Mouse (Mus musculus): ENCODE results near the gene Tedc1. TPM values are rescaled to one million over a fixed set of nuclear protein-coding genes. Genes with fewer than 3 reads are reported as not detected.

Tedc1 gene
- polyA plus RNA-seq, 1 experiment from 2014 or later = 35.5 TPM

DNA sequence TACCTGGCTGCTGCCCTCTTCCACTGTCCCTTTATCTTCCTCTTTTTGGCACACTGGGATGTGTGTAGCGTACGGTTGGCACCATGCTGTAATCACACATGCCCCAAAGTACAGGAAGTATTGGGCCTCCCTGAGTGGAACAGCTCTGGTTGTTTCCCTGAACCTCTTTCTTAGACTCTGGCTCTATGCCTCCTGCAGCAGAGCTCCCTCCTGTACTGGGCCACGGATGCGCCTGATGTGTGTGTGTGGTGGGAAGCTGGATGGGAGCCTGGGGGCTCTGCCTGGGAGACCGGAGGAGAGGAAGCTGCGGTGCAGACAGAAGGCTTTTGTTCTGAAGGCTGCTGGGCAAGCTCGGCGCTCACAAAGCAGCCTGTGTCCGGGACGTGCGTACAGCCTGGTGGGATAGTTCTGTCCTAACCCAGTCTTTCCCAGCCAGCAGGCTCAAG lies 7.4 kb downstream of the Tedc1 start:
- no peak overlapping the region for H3K4me2 ChIP-seq (replicated peaks)
- H3K36me3 ChIP-seq = peaks cover 28% of the 10 kb centered on the region
- no peaks in the 10 kb centered on the region for H3K27me3 ChIP-seq
- H3K9me3 ChIP-seq = no peaks in the 10 kb centered on the region
- no peak for ATAC-seq (ENCODE audit: low FRiP score, low read depth)
- H3K4me3 ChIP-seq = no peak overlapping the region
- H3K4me1 ChIP-seq = no peaks in the 10 kb centered on the region
- H3K9ac ChIP-seq = 0 out of 2 replicates have a peak overlapping the region, but pooled peaks have one; percentile 13
- WGBS = 92% methylated on average over 11 of the region's 11 CpGs
- H3K27ac ChIP-seq = peak overlapping the region; percentile 49; the same call in 1 of the 2 replicates

DNA sequence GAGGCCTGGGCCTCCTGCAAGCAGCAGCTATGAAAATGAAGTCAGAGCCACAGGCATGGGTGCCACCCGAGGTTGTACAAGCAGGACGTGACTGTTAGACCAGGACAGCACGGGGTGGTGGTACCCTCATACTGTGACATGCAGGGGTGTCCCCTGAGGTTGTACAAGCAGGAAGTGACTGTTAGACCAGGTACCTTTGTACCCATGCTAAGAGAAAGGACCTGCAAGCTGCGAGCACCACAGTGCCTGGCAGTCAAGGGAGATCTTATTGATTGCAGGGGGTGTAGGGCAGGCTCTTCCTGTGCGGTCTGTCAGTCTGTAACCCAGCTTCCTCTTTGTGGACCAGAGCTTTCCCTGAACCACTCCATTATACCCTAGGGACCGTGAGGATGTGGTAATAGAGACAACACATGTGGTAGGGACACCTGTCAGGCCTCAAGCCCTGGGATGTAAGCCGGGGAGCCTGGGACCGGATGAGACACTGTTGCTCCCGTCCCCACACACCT lies 11.9 kb downstream of the Tedc1 start:
- Histone ChIP-seq H3K9ac (no peak overlapping the region), H3K4me3 (no peak overlapping the region), H3K27ac (no peak overlapping the region), H3K4me2 (replicated peaks) (no peak overlapping the region), H3K27me3 (no peaks in the 10 kb centered on the region), H3K4me1 (no peaks in the 10 kb centered on the region), H3K9me3 (no peaks in the 10 kb centered on the region), H3K36me3 (peaks cover 10% of the 10 kb centered on the region)
- ATAC-seq (ENCODE audit: low FRiP score, low read depth) = no peak
- 84% methylated on average over 9 of the region's 9 CpGs for WGBS

DNA sequence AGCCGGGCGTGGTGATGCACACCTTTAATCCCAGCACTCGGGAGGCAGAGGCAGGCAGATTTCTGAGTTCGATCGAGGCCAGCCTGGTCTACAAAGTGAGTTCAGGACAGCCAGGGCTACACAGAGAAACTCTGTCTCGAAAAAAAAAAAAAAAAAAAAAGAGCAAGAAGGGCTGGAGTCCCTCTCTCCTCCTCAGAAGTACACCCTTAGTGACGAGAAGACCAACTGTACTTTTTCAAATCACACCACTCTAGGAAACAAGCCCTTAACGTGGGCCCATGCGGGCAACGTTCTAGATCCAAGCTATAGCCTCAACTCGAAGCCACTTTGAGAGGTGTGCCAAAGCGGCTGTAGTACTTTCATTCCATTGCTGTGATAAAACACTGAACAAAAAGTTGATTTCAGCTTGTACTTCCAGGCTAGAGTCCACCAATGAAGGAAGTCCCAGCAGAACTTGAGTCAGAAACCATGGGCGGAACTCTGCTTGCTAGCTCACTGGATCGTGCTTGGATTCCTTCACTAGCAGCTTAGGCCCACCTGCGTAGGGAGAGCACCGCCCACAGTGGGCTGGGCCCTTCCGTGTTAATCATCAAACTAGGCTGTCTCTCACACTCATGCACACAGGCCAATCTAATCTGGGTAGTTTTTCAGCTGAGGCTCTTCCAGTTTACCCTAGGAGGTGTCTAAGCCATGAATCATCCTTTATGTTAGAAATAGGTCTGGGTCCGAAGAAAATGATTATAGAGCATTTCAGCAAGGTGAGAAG lies 20.9 kb downstream of the Tedc1 start:
- WGBS = 87% methylated on average over 18 of the region's 18 CpGs
- no peak for ATAC-seq (ENCODE audit: low FRiP score, low read depth)
- H3K9ac ChIP-seq = no peak overlapping the region
- H3K27me3 ChIP-seq = no peaks in the 10 kb centered on the region
- H3K27ac ChIP-seq = no peak overlapping the region
- H3K4me3 ChIP-seq = no peak overlapping the region
- H3K36me3 ChIP-seq = no peaks in the 10 kb centered on the region
- H3K4me2 ChIP-seq (replicated peaks) = no peak overlapping the region
- H3K4me1 ChIP-seq = no peaks in the 10 kb centered on the region
- H3K9me3 ChIP-seq = no peaks in the 10 kb centered on the region

DNA sequence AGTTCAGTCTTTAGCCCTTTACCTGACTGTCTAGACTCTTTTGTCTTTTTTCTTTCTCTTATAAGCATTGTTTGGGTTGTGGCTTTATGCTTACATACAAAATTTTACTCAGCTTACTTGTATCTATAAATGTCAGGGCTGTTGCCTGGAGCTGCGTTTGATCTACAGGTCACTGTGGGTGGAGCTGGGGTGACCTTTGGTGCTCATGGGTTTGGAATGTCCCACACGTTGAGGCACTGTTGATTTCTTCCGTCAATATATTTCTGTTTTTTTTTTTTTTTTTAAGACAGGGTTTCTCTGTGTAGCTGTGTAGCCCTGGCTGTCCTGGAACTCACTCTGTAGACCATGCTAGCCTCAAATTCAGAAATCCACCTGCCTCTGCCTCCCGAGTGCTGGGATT lies 24.8 kb downstream of the Tedc1 start:
- Histone ChIP-seq H3K27ac (no peak overlapping the region), H3K4me2 (replicated peaks) (no peak overlapping the region), H3K4me1 (peaks cover 6% of the 10 kb centered on the region), H3K9me3 (no peaks in the 10 kb centered on the region), H3K27me3 (peaks cover 13% of the 10 kb centered on the region), H3K36me3 (no peaks in the 10 kb centered on the region), H3K9ac (no peak overlapping the region), H3K4me3 (no peak overlapping the region)
- no peak for ATAC-seq (ENCODE audit: low FRiP score, low read depth)
- 54% methylated on average over 4 of the region's 4 CpGs for WGBS

DNA sequence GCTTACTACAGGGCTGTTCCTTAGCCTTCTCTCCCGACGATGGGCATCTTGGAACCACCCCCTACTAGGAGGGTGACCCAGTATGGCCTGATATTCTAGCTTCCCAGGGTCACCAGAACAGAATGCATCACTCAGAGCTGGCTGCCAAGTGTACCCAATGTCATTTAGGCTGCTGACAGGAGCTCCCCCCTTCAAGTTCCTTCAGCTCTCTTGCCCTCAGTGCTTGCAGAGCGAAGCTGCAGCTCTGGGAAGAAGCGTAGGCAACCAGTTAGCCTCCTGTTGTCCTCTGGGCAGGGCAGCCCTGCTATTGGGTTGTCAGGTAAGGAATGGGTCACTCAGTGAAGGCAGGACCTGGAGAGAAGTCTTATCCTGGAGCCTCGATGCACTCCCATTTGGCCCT lies 28.7 kb downstream of the Tedc1 start:
- Histone ChIP-seq H3K4me3 (no peak overlapping the region), H3K4me2 (replicated peaks) (peak overlapping the region; percentile 92)
- WGBS = 61% methylated on average over 5 of the region's 5 CpGs

DNA sequence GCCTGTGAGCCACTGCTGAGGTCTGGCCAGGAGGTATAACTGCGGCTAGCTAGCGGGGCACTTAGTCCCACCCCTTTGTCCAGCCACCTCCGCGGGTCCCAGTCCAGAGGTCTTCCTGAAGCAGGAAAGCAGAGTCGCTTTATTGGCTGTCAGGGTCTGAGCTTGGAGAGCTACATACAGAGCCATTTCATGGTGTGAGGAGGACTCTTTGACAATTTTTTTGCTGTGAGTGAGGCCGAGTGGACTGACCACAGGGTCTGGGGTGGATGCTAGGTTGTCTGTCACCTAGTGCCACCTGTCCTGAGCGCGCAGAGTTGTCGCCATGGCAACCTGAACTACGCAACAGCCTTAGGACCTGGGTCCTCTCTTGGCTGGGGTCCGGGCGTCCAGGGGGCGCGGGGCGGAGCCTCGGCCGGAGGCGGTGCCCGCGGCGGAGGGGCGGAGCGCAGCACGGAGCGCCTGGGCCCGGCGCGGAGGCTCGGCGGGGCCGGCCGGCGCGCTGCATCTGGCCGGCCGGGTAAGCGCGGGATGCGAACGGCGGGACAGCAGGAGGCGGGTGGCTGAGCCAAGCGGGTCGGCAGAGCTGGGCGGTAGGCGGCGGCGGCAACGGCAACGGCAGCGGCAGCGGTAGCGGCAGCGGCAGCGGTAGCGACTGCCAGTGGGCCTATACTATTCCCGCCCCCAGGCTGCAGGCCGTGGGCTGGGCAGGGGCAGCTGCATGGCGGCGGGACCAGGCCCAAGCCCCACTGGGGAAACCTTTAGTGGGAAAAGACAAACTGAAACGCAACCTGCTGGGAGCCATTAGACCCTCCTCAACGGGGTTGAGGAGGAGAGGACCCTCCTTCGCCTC lies 29.4 kb downstream of the Tedc1 start, which contains the start of gene Tmem121:
Tmem121 (plus strand) TSS at position 489 of the 850 bp plus-strand sequence.
- Histone ChIP-seq H3K4me2 (replicated peaks) (peak within 1 kb of the TSS; percentile 92), H3K27ac (no peak within 1 kb of the TSS), H3K9ac (peak within 1 kb of the TSS; percentile 78), H3K27me3 (peaks cover 32% of the 10 kb centered on the region), H3K36me3 (peaks cover 27% of the 10 kb centered on the region), H3K4me3 (peak within 1 kb of the TSS; percentile 60), H3K9me3 (0 out of 2 replicates have a peak, but pooled peaks cover 4% of the 10 kb centered on the region), H3K4me1 (peaks cover 28% of the 10 kb centered on the region)
- peak; percentile 74 for ATAC-seq (ENCODE audit: low FRiP score, low read depth)
- 3% methylated on average over 50 of the region's 63 CpGs for WGBS

More for the DNA sequence above, 28.7 kb downstream of the Tedc1 start:
- 0 out of 2 replicates have a peak, but pooled peaks cover 4% of the 10 kb centered on the region for H3K9me3 ChIP-seq
- no peak for ATAC-seq (ENCODE audit: low FRiP score, low read depth)
- peaks cover 20% of the 10 kb centered on the region for H3K36me3 ChIP-seq
- H3K27ac ChIP-seq = no peak overlapping the region
- peaks cover 28% of the 10 kb centered on the region for H3K4me1 ChIP-seq
- peak overlapping the region; percentile 78; the same call in 1 of the 2 replicates for H3K9ac ChIP-seq
- peaks cover 32% of the 10 kb centered on the region for H3K27me3 ChIP-seq

DNA sequence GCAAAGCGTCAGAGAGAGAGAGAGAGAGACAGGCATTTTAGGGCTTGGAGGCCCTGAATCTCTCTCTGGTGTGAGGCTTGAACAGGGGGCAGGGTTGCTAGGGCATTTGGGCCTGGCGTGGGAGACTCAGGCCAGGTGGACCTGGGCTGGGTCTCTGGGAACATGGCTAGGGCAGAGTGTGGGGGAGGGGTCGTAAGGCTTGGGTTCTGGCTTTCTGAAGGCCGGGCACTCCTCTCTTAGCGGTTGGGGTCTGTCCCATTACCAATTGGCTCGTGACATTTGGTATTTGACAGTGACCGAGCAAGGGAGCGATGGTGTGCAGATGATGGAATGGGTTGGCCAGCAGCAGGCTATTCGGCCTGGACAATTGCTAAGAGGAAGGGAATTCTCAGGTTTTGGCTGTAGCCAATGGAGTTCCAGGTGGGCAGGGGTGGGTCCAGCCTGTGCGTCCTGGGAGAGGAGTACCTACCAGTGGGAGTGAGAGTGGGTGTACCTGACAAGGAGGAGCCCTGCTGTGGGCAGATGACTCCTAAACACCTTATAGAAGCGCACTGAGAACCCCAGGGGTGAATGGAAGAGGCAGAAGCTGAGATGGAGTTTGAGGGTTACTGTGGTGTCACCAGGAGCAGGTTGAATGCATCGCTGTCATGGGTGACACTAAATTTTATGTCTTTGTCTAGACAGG lies 30.2 kb downstream of the Tedc1 start:
- Histone ChIP-seq H3K36me3 (peaks cover 35% of the 10 kb centered on the region), H3K4me2 (replicated peaks) (peak overlapping the region; percentile 92), H3K4me3 (peak overlapping the region; percentile 60), H3K4me1 (peaks cover 28% of the 10 kb centered on the region), H3K27me3 (peaks cover 32% of the 10 kb centered on the region), H3K9me3 (0 out of 2 replicates have a peak, but pooled peaks cover 4% of the 10 kb centered on the region), H3K27ac (no peak overlapping the region), H3K9ac (peak overlapping the region; percentile 78)
- no peak for ATAC-seq (ENCODE audit: low FRiP score, low read depth)
- WGBS = 36% methylated on average over 12 of the region's 12 CpGs

DNA sequence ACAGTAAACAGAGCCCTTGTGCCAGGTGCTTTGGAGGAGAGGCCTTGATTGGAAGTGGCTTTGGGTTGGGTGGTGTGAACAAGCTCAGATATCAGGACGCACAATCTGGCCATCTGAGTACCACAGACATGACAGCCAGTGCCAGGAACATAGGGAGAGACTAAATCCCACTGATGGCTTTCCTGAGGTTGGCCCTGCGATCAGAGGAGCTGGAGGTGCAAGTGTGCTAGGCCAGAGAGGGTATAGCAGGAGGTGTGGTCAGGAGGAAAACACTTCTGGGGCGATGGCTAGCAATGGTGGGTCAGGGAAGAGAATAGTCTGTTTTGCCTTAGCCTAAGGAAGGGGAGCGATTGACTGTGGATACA lies 30.8 kb downstream of the Tedc1 start:
- WGBS = 39% methylated on average over 4 of the region's 4 CpGs
- H3K4me1 ChIP-seq = peaks cover 28% of the 10 kb centered on the region
- no peak overlapping the region for H3K27ac ChIP-seq
- no peak overlapping the region for H3K9ac ChIP-seq
- 0 out of 2 replicates have a peak, but pooled peaks cover 4% of the 10 kb centered on the region for H3K9me3 ChIP-seq
- H3K4me2 ChIP-seq (replicated peaks) = peak overlapping the region; percentile 92
- H3K27me3 ChIP-seq = peaks cover 32% of the 10 kb centered on the region
- ATAC-seq (ENCODE audit: low FRiP score, low read depth) = no peak
- peak overlapping the region; percentile 60 for H3K4me3 ChIP-seq
- peaks cover 35% of the 10 kb centered on the region for H3K36me3 ChIP-seq

DNA sequence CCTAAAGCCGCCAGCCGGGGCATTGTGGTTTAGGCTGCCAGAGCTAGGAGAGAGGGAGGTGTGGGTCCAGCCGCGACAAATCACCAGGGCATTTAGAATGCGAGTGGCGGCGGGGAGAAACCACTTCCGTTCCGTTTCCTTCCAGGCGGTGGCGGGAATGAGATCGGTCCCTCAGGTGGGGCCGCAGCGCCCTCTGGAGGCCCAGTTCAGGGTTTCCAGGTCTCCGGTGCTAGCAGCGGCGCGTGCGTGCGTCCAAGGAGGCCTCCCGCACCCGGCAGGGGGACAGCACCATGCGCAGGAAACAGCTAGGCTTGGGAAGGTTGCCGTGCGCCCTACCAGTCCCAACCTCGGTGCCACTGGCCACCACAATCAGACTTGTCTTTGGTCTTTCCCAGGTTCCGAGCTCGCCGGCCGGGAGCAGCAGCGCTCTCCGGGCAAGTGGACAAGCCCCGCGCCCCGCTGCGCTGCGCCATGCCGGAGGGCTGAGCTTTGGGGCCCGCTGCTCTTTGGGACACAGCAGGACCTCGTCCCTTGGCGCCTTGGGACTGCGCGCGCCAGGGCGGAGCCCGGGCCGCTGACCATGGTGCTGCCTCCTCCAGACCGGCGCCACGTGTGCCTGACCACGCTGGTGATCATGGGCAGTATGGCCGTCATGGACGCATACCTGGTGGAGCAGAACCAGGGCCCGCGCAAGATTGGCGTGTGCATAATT lies 31.5 kb downstream of the Tedc1 start:
- peak overlapping the region; percentile 60 for H3K4me3 ChIP-seq
- no peak overlapping the region for H3K27ac ChIP-seq
- peaks cover 35% of the 10 kb centered on the region for H3K36me3 ChIP-seq
- H3K9me3 ChIP-seq = 0 out of 2 replicates have a peak, but pooled peaks cover 4% of the 10 kb centered on the region
- peak; percentile 45; the same call in 1 of the 2 replicates for ATAC-seq (ENCODE audit: low FRiP score, low read depth)
- peak overlapping the region; percentile 92 for H3K4me2 ChIP-seq (replicated peaks)
- H3K4me1 ChIP-seq = peaks cover 28% of the 10 kb centered on the region
- H3K27me3 ChIP-seq = peaks cover 32% of the 10 kb centered on the region
- 3% methylated on average over 56 of the region's 56 CpGs for WGBS
- peak overlapping the region; percentile 46 for H3K9ac ChIP-seq

DNA sequence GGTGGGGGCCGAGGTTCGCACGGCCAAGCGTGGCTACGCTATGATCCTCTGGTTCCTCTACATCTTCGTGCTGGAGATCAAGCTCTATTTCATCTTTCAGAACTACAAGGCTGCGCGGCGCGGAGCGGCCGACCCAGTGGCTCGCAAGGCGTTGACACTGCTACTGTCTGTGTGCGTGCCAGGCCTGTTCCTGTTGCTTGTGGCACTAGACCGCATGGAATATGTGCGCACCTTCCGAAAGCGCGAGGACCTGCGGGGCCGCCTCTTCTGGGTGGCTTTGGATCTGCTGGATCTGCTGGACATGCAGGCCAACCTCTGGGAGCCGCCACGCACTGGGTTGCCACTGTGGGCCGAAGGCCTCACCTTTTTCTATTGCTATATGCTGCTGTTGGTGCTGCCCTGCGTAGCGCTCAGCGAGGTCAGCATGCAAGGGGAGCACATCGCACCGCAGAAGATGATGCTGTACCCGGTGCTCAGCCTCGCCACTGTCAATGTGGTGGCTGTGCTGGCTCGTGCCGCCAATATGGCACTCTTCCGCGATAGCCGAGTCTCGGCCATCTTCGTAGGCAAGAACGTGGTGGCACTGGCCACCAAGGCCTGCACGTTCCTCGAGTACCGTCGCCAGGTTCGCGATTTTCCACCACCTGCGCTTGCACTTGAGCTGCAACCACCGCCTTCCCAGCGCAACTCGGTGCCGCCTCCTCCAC lies 32.3 kb downstream of the Tedc1 start:
- H3K4me3 ChIP-seq = peak overlapping the region; percentile 60

More for the DNA sequence above, 32.3 kb downstream of the Tedc1 start:
- Histone ChIP-seq H3K27me3 (peaks cover 32% of the 10 kb centered on the region), H3K9ac (no peak overlapping the region), H3K27ac (no peak overlapping the region), H3K9me3 (0 out of 2 replicates have a peak, but pooled peaks cover 4% of the 10 kb centered on the region), H3K36me3 (peaks cover 35% of the 10 kb centered on the region), H3K4me1 (peaks cover 28% of the 10 kb centered on the region), H3K4me2 (replicated peaks) (peak overlapping the region; percentile 92)
- WGBS = 86% methylated on average over 49 of the region's 51 CpGs
- no peak for ATAC-seq (ENCODE audit: low FRiP score, low read depth)
